Mouse (Mus musculus) stomach, embryonic 14.5 days (tissue): ENCODE measurements around the gene Cand2. TPM values are rescaled to one million over a fixed set of nuclear protein-coding genes. Genes with fewer than 3 reads are reported as not detected.

ENCODE experiments used
- ATAC-seq: fragments of 200-750 bp; cut with Nextera tagmentation; 2 replicates; pipeline ENCODE4 v1.8.0; 2017; ENCODE audit warnings: low read depth, moderate TSS enrichment; ENCODE audit not compliant: insufficient number of reproducible peaks, insufficient read depth, low FRiP score
- H3K27ac ChIP-seq: fragments of 300-500 bp; sonication (generic); 2 replicates; pipeline ENCODE4 v1.5.1; 2014; ENCODE audit warnings: mild to moderate bottlenecking, low read length, moderate library complexity, mixed read lengths
- H3K27me3 ChIP-seq: fragments of 300-500 bp; sonication (generic); 2 replicates; pipeline ENCODE4 v1.6.1; 2014; ENCODE audit warnings: low read length, control low read depth, mixed read lengths; ENCODE audit not compliant: control insufficient read depth, insufficient read depth
- H3K36me3 ChIP-seq: fragments of 300-500 bp; sonication (generic); 2 replicates; pipeline ENCODE4 v1.6.1; 2014; ENCODE audit warnings: mild to moderate bottlenecking, control low read depth, low read length, moderate library complexity, mixed read lengths; ENCODE audit not compliant: control insufficient read depth, insufficient read depth
- H3K4me1 ChIP-seq: fragments of 300-500 bp; sonication (generic); 2 replicates; pipeline ENCODE4 v1.6.1; 2014; ENCODE audit warnings: low read length, control low read depth, mixed read lengths; ENCODE audit not compliant: control insufficient read depth, insufficient read depth
- H3K4me2 ChIP-seq: fragments of 300-500 bp; sonication (generic); replicated peaks from 2 replicates; pipeline ENCODE4 v1.6.1; 2014; ENCODE audit warnings: low read depth, low read length, control low read depth
- H3K4me3 ChIP-seq: fragments of 300-500 bp; sonication (generic); 2 replicates; pipeline ENCODE4 v1.5.1; 2014; ENCODE audit warnings: low read depth, low read length, control low read depth
- H3K9ac ChIP-seq: fragments of 300-500 bp; sonication (generic); replicated peaks from 2 replicates; pipeline ENCODE4 v1.6.1; 2014; ENCODE audit warnings: low read depth, mild to moderate bottlenecking, control low read depth, low read length, moderate library complexity, mixed read lengths
- H3K9me3 ChIP-seq: fragments of 300-500 bp; sonication (generic); 2 replicates; pipeline ENCODE4 v1.6.1; 2016; ENCODE audit warnings: low read depth, low read length, control low read depth; ENCODE audit not compliant: control insufficient read depth
- WGBS: fragments of 180-500 bp; shearing (Covaris S2); extraction: QIAGEN DNeasy Blood & Tissue Kit; methylation state at CpG from one replicate; pipeline ENCODE4 v1.1.7; 2014; 5-methylcytosine and 5-hydroxymethylcytosine counted together
- polyA plus RNA-seq: library from polyadenylated mRNA; unstranded; fragments of >200 nt; fragmentation: Nextera tagmentation; extraction: Ambion mirVana; gene quantifications from 2 replicates; pipeline ENCODE4 v1.2.1, GENCODE M21; 2014

Gene Cand2
- polyA plus RNA-seq, 1 experiment from 2014 or later, result 31.0 TPM

- peaks cover 15% of the 10 kb centered on the region for H3K4me1 ChIP-seq
- no peak for ATAC-seq
- peak overlapping the region; percentile 93 for H3K4me2 ChIP-seq
- no peaks in the 10 kb centered on the region for H3K9me3 ChIP-seq
- peak overlapping the region; percentile 99 for H3K9ac ChIP-seq
- peak overlapping the region; percentile 100 for H3K4me3 ChIP-seq
- H3K36me3 ChIP-seq, result peaks cover 42% of the 10 kb centered on the region
- peak overlapping the region; percentile 94 for H3K27ac ChIP-seq
- WGBS, result 2% methylated on average over 15 of the region's 15 CpGs
- H3K27me3 ChIP-seq, result no peaks in the 10 kb centered on the region
Measured at GRCm38 (mm10) chr6:115807464-115808195, 33.3 kb downstream of the Cand2 start.

GRCm38 (mm10) chr6:115808196-115808487 lies 33.8 kb downstream of the Cand2 start:
- peaks cover 15% of the 10 kb centered on the region for H3K4me1 ChIP-seq
- WGBS, result 0% methylated on average over 22 of the region's 22 CpGs
- no peaks in the 10 kb centered on the region for H3K27me3 ChIP-seq
- H3K36me3 ChIP-seq, result peaks cover 37% of the 10 kb centered on the region
- H3K9ac ChIP-seq, result peak overlapping the region; percentile 99
- H3K9me3 ChIP-seq, result no peaks in the 10 kb centered on the region
- ATAC-seq, result no peak
- H3K27ac ChIP-seq, result peak overlapping the region; percentile 94
- peak overlapping the region; percentile 93 for H3K4me2 ChIP-seq
- peak overlapping the region; percentile 100 for H3K4me3 ChIP-seq

GRCm38 (mm10) chr6:115808488-115809231 lies 34.3 kb downstream of the Cand2 start, which contains the start of gene Rpl32:
Rpl32 (minus strand) TSS chr6:115808747.
- H3K36me3 ChIP-seq, result peaks cover 36% of the 10 kb centered on the region
- ATAC-seq, result peak; percentile 67; the same call in 1 of the 2 replicates

GRCm38 (mm10) chr6:115811606-115812005 lies 37.3 kb downstream of the Cand2 start:
- Histone ChIP-seq H3K4me3 (no peak overlapping the region), H3K4me1 (peaks cover 9% of the 10 kb centered on the region), H3K9me3 (no peaks in the 10 kb centered on the region), H3K36me3 (peaks cover 9% of the 10 kb centered on the region), H3K27me3 (no peaks in the 10 kb centered on the region), H3K9ac (no peak overlapping the region), H3K27ac (no peak overlapping the region), H3K4me2 (no peak overlapping the region)
- WGBS, result 70% methylated on average over 8 of the region's 8 CpGs
- no peak for ATAC-seq

More at GRCm38 (mm10) chr6:115808488-115809231, 34.3 kb downstream of the Cand2 start, which contains the start of gene Rpl32:
- Histone ChIP-seq H3K9ac (peak within 1 kb of the TSS; percentile 99), H3K4me1 (peaks cover 15% of the 10 kb centered on the region), H3K27me3 (no peaks in the 10 kb centered on the region), H3K27ac (peak within 1 kb of the TSS; percentile 94), H3K4me3 (peak within 1 kb of the TSS; percentile 100), H3K4me2 (peak within 1 kb of the TSS; percentile 93), H3K9me3 (no peaks in the 10 kb centered on the region)
- under 1% methylated on average over 47 of the region's 47 CpGs for WGBS

- H3K36me3 ChIP-seq, result no peaks in the 10 kb centered on the region
- no peak overlapping the region for H3K9ac ChIP-seq
- no peak overlapping the region for H3K4me2 ChIP-seq
- no peaks in the 10 kb centered on the region for H3K27me3 ChIP-seq
- no peak overlapping the region for H3K27ac ChIP-seq
- no peaks in the 10 kb centered on the region for H3K4me1 ChIP-seq
- 0 out of 2 replicates have a peak, but pooled peaks have one; percentile 26 for ATAC-seq
- 34% methylated on average over 4 of the region's 4 CpGs for WGBS
- H3K4me3 ChIP-seq, result no peak overlapping the region
- no peaks in the 10 kb centered on the region for H3K9me3 ChIP-seq
Measured at GRCm38 (mm10) chr6:115814104-115814503, 39.8 kb downstream of the Cand2 start.

- Histone ChIP-seq H3K4me3 (no peak overlapping the region), H3K9ac (no peak overlapping the region), H3K9me3 (no peaks in the 10 kb centered on the region), H3K36me3 (no peaks in the 10 kb centered on the region), H3K4me1 (no peaks in the 10 kb centered on the region), H3K27me3 (no peaks in the 10 kb centered on the region), H3K4me2 (no peak overlapping the region), H3K27ac (no peak overlapping the region)
- no peak for ATAC-seq
- 82% methylated on average over 4 of the region's 4 CpGs for WGBS
Measured at GRCm38 (mm10) chr6:115815041-115815440, 40.7 kb downstream of the Cand2 start.

GRCm38 (mm10) chr6:115818129-115818528 lies 43.8 kb downstream of the Cand2 start:
- no peak overlapping the region for H3K4me2 ChIP-seq
- 71% methylated on average over 2 of the region's 2 CpGs for WGBS
- H3K9me3 ChIP-seq, result no peaks in the 10 kb centered on the region
- no peak for ATAC-seq
- no peak overlapping the region for H3K27ac ChIP-seq
- no peak overlapping the region for H3K4me3 ChIP-seq
- no peaks in the 10 kb centered on the region for H3K27me3 ChIP-seq
- no peak overlapping the region for H3K9ac ChIP-seq
- no peaks in the 10 kb centered on the region for H3K36me3 ChIP-seq
- no peaks in the 10 kb centered on the region for H3K4me1 ChIP-seq

- H3K4me3 ChIP-seq, result no peak overlapping the region
- H3K9ac ChIP-seq, result no peak overlapping the region
- H3K4me1 ChIP-seq, result no peaks in the 10 kb centered on the region
- no peak overlapping the region for H3K4me2 ChIP-seq
- ATAC-seq, result no peak
- H3K9me3 ChIP-seq, result no peaks in the 10 kb centered on the region
- no peak overlapping the region for H3K27ac ChIP-seq
- H3K27me3 ChIP-seq, result no peaks in the 10 kb centered on the region
- no peaks in the 10 kb centered on the region for H3K36me3 ChIP-seq
- 78% methylated on average over 8 of the region's 8 CpGs for WGBS
Measured at GRCm38 (mm10) chr6:115821216-115821993, 47.1 kb downstream of the Cand2 start.
